Mouse (Mus musculus) ES-E14 (cell line): Measurements from ENCODE around the gene Aebp1. TPM values are rescaled to one million over a fixed set of nuclear protein-coding genes. Genes with fewer than 3 reads are reported as not detected.

Experiments used
- DNase-seq: peaks from one replicate; pipeline ENCODE4 v3.0.0-alpha.2; 2013; ENCODE audit warnings: low read depth, low spot score
- H3K27ac ChIP-seq: 2 replicates; pipeline ENCODE4 v1.5.1; 2012; ENCODE audit warnings: low read depth, mild to moderate bottlenecking, low read length, moderate library complexity, mixed read lengths; ENCODE audit not compliant: poor library complexity, insufficient read depth, severe bottlenecking
- H3K36me3 ChIP-seq: 2 replicates; pipeline ENCODE4 v1.6.1; 2012; ENCODE audit warnings: mild to moderate bottlenecking, low read length, moderate library complexity, mixed read lengths; ENCODE audit not compliant: control insufficient read depth, poor library complexity, insufficient read depth, severe bottlenecking
- H3K4me1 ChIP-seq, 2 experiments: fragments of 150-350 bp in 1 of 2; sonication (generic) in 1 of 2; 2 replicates each; pipeline ENCODE4 v1.6.1; 2012; ENCODE audit warnings: low read length in 2 of 2, mild to moderate bottlenecking in 1 of 2, mixed read lengths in 1 of 2; ENCODE audit not compliant: control insufficient read depth in 2 of 2, insufficient read depth in 2 of 2, poor library complexity in 1 of 2
- H3K4me3 ChIP-seq, 2 experiments: fragments of 150-350 bp in 1 of 2; sonication (generic) in 1 of 2; 2 replicates each; pipeline ENCODE4 v1.5.1; 2012; ENCODE audit warnings: low read length in 2 of 2, low read depth in 1 of 2, mild to moderate bottlenecking in 1 of 2, mixed read lengths in 1 of 2; ENCODE audit not compliant: insufficient read depth in 1 of 2, poor library complexity in 1 of 2, severe bottlenecking in 1 of 2
- H3K9ac ChIP-seq: 2 replicates; pipeline ENCODE4 v1.6.1; 2012; ENCODE audit warnings: low read depth, mild to moderate bottlenecking, low read length, mixed read lengths; ENCODE audit not compliant: poor library complexity, insufficient read depth, severe bottlenecking
- H3K9me3 ChIP-seq: fragments of 150-350 bp; sonication (generic); 2 replicates; pipeline ENCODE4 v1.6.1; 2012; ENCODE audit warnings: low read depth, mild to moderate bottlenecking, low read length; ENCODE audit not compliant: control insufficient read depth, insufficient read depth
- CHD2 ChIP-seq: IDR thresholded peaks from 2 replicates; pipeline ENCODE4 v1.6.1; 2014; ENCODE audit warnings: mild to moderate bottlenecking, low read depth, low read length, inconsistent platforms
- HCFC1 ChIP-seq: IDR thresholded peaks from 2 replicates; pipeline ENCODE4 v1.6.1; 2012; ENCODE audit warnings: low read length, inconsistent platforms, borderline replicate concordance; ENCODE audit not compliant: insufficient read depth
- MAFK ChIP-seq: IDR thresholded peaks from 2 replicates; pipeline ENCODE4 v1.6.1; 2014; ENCODE audit warnings: mild to moderate bottlenecking, low read depth, low read length, inconsistent platforms; ENCODE audit not compliant: insufficient read depth
- ZC3H11A ChIP-seq: IDR thresholded peaks from 2 replicates; pipeline ENCODE4 v1.6.1; 2012; ENCODE audit warnings: low read depth, mild to moderate bottlenecking, inconsistent platforms, low read length, borderline replicate concordance
- ZNF384 ChIP-seq: IDR thresholded peaks from 2 replicates; pipeline ENCODE4 v1.6.1; 2012; ENCODE audit warnings: low read depth, low read length, inconsistent platforms
- in situ Hi-C, 2 experiments: fragments of 600-800 bp; cut with MboI; formaldehyde crosslinking; loops; one replicate each; pipeline ENCODE4 v1.15.1; 2025; ENCODE audit warnings: low sequenced_read_pairs in 2 of 2, inconsistent platforms in 1 of 2; ENCODE audit not compliant: unreplicated experiment in 2 of 2
- total RNA-seq: library from RNA; depleted of rRNA; stranded (reverse); fragments of 300-350 nt; gene quantifications from 2 replicates; pipeline ENCODE4 v1.2.3, GENCODE M21; 2012

Gene Aebp1
- total RNA-seq, 1 experiment, result 14.5 TPM

GRCm38 (mm10) chr11:5872707-5873106, 11.0 kb downstream of the Aebp1 start:
- H3K4me1 ChIP-seq, result peaks cover 0 to 10% of the 10 kb centered on the region in 2 experiments; a peak in 1 of 4 replicates
- TF ChIP-seq MAFK (no peak), HCFC1 (no peak), CHD2 (no peak), ZNF384 (no peak), ZC3H11A (no peak)
- no peak for DNase-seq
- no peak overlapping the region for H3K9ac ChIP-seq
- in situ Hi-C loops, result no loop called here
- no peak overlapping the region for H3K4me3 ChIP-seq
- no peak overlapping the region for H3K27ac ChIP-seq
- H3K9me3 ChIP-seq, result no peaks in the 10 kb centered on the region
- H3K36me3 ChIP-seq, result peaks cover 63% of the 10 kb centered on the region

- no peaks in the 10 kb centered on the region for H3K9me3 ChIP-seq
- no peak for TF ChIP-seq ZC3H11A
- H3K27ac ChIP-seq, result no peak overlapping the region
- no peak overlapping the region for H3K9ac ChIP-seq
- H3K36me3 ChIP-seq, result peaks cover 63% of the 10 kb centered on the region
- peaks cover 0 to 10% of the 10 kb centered on the region in 2 experiments; a peak in 1 of 4 replicates for H3K4me1 ChIP-seq
- H3K4me3 ChIP-seq, result no peak overlapping the region
- in situ Hi-C loops, result no loop called here
- DNase-seq, result no peak
These were observed 11.4 kb downstream of the Aebp1 start for GRCm38 (mm10) chr11:5873192-5873591.

GRCm38 (mm10) chr11:5877421-5877820, 15.7 kb downstream of the Aebp1 start:
- Histone ChIP-seq H3K4me3 (peak overlapping the region; percentile 85 to 87), H3K9ac (peak overlapping the region; percentile 91), H3K4me1 (peaks cover 6 to 12% of the 10 kb centered on the region in 2 experiments; a peak in 2 of 4 replicates), H3K36me3 (peaks cover 38% of the 10 kb centered on the region), H3K27ac (no peak overlapping the region), H3K9me3 (no peaks in the 10 kb centered on the region)
- DNase-seq, result no peak
- no peak for TF ChIP-seq MAFK
- no peak for TF ChIP-seq ZC3H11A
- TF ChIP-seq ZNF384, result no peak
- no peak for TF ChIP-seq CHD2
- TF ChIP-seq HCFC1, result no peak
- in situ Hi-C loops, result no loop called here

GRCm38 (mm10) chr11:5877921-5878526, 16.3 kb downstream of the Aebp1 start, which contains the start of gene Pold2:
Gene Pold2, minus strand, starts transcription at chr11:5878292.
- peaks cover 6 to 12% of the 10 kb centered on the region in 2 experiments; a peak in 2 of 4 replicates for H3K4me1 ChIP-seq
- peak within 1 kb of the TSS; percentile 59; the same call in 1 of the 2 replicates for H3K27ac ChIP-seq
- no peaks in the 10 kb centered on the region for H3K9me3 ChIP-seq
- peaks cover 32% of the 10 kb centered on the region for H3K36me3 ChIP-seq
- peak; percentile 99 for DNase-seq
- peak within 1 kb of the TSS; percentile 85 to 87 for H3K4me3 ChIP-seq
- TF ChIP-seq MAFK, result peak; percentile 23; the same call in 1 of the 2 replicates
- TF ChIP-seq ZNF384, result no peak
- in situ Hi-C loops, result no loop called here
- peak within 1 kb of the TSS; percentile 91 for H3K9ac ChIP-seq

GRCm38 (mm10) chr11:5878661-5879060, 16.9 kb downstream of the Aebp1 start:
- no peak overlapping the region for H3K27ac ChIP-seq
- H3K9me3 ChIP-seq, result no peaks in the 10 kb centered on the region
- peaks cover 25% of the 10 kb centered on the region for H3K36me3 ChIP-seq
- peak overlapping the region; percentile 63 to 64 for H3K4me3 ChIP-seq
- TF ChIP-seq HCFC1 (no peak), MAFK (no peak), ZNF384 (no peak), CHD2 (no peak), ZC3H11A (no peak)
- H3K9ac ChIP-seq, result peak overlapping the region; percentile 83
- peaks cover 6 to 12% of the 10 kb centered on the region in 2 experiments; a peak in 2 of 4 replicates for H3K4me1 ChIP-seq
- in situ Hi-C loops, result no loop called here
- no peak for DNase-seq
